Mouse (Mus musculus): ENCODE measurements at regions not wholly inside any gene's neighbourhood (a gene's known extent, or its start where the extent isn't known, plus 50 kb on each side); places are given as distances from the start of the nearest gene placed in this dataset.

GRCm38 (mm10) chr2:146787811-146788455 lies 67.7 kb upstream of the Kiz start:
- H3K4me3 ChIP-seq (replicated peaks), result no peak overlapping the region
- no peaks in the 10 kb centered on the region for H3K27me3 ChIP-seq
- no peaks in the 10 kb centered on the region for H3K9me3 ChIP-seq (replicated peaks)
- no peaks in the 10 kb centered on the region for H3K4me1 ChIP-seq (replicated peaks)
- ATAC-seq (ENCODE audit: low read depth) (no peak), DNase-seq (no peak)
- no peak overlapping the region for H3K27ac ChIP-seq
- no peaks in the 10 kb centered on the region for H3K36me3 ChIP-seq
- WGBS (ENCODE audit: insufficient replicate concordance), result 48% methylated on average over 5 of the region's 5 CpGs
- H3K4me2 ChIP-seq, result no peak overlapping the region
- H3K9ac ChIP-seq, result no peak overlapping the region

- no peak overlapping the region for H3K27ac ChIP-seq
- no peaks in the 10 kb centered on the region for H3K27me3 ChIP-seq
- DNase-seq, result no peak
- H3K9me3 ChIP-seq (replicated peaks), result no peaks in the 10 kb centered on the region
- ATAC-seq (ENCODE audit: low read depth), result no peak
- 76% methylated on average over 6 of the region's 6 CpGs for WGBS (ENCODE audit: insufficient replicate concordance)
- no peaks in the 10 kb centered on the region for H3K36me3 ChIP-seq
- no peak overlapping the region for H3K4me3 ChIP-seq (replicated peaks)
- H3K4me1 ChIP-seq (replicated peaks), result no peaks in the 10 kb centered on the region
- no peak overlapping the region for H3K9ac ChIP-seq
- H3K4me2 ChIP-seq, result no peak overlapping the region
Observed at GRCm38 (mm10) chr2:146792844-146793420, 62.7 kb upstream of the Kiz start.

GRCm38 (mm10) chr2:146802973-146803372 lies 52.7 kb upstream of the Kiz start:
- H3K36me3 ChIP-seq, result no peaks in the 10 kb centered on the region
- ATAC-seq (ENCODE audit: low read depth), result no peak
- H3K4me2 ChIP-seq, result no peak overlapping the region
- DNase-seq, result no peak
- no peaks in the 10 kb centered on the region for H3K4me1 ChIP-seq (replicated peaks)
- H3K9ac ChIP-seq, result no peak overlapping the region
- no peak overlapping the region for H3K4me3 ChIP-seq (replicated peaks)
- H3K27me3 ChIP-seq, result no peaks in the 10 kb centered on the region
- no peak overlapping the region for H3K27ac ChIP-seq
- no peaks in the 10 kb centered on the region for H3K9me3 ChIP-seq (replicated peaks)

Measured in liver, embryonic 13.5 days (tissue).